Mouse (Mus musculus) bone marrow macrophage, adult 2 months (primary cell): Measurements from ENCODE around the gene Dscaml1.

Experiments used
- CTCF ChIP-seq: IDR thresholded peaks from 2 replicates; pipeline ENCODE4 v1.5.1; 2012; ENCODE audit warnings: low read depth, mild to moderate bottlenecking, low read length, moderate library complexity
- POLR2A ChIP-seq: IDR thresholded peaks from 2 replicates; pipeline ENCODE4 v1.6.1; 2012; ENCODE audit warnings: mild to moderate bottlenecking, low read depth, low read length, borderline replicate concordance

DNA sequence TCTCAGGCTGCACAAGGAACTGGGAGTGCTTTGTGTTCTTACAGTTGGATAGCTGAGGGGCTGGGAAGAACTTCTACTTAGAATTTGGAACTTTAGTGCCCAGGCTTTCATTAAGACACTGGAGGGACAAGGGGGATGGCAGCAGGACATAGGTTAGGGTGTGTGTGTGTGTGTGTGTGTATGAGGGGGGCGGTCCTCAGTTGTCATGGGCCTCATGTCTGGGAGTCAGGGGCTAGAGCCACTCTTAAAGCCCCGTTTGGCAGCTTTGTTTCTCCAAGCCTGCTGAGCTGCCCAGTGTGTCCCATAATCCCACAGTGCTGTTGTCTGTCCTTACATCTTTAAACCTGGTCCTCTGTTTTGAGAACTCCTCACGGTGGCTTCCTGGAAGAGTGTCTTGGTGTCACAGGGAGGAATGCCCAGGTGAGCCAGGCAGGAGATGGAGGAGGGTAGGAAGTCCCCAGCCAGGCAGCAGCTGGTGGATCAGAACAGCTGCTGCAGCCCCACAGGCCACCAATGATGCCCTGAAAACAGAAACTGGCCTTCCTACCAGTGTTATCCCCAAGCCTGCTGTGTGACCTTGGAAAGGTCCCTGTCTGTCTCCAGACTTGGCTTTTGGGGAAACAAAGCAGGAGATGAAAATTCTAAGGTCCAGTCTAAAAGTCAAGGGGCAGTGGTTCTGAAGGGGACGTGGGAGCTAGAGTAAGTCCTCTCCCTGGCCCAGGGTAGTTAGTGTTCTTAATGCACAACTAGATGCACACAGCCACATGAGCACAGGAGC is 13.5 kb upstream of the Dscaml1 start:
- no peak for TF ChIP-seq POLR2A
- TF ChIP-seq CTCF = no peak
